Mouse (Mus musculus) spleen, postnatal 36 days (tissue): Measurements from ENCODE around the gene Snx32.

ENCODE experiments used
- DNase-seq, 2 experiments: peaks; one replicate each; pipeline ENCODE4 v3.0.0; 2022; ENCODE audit warnings: low spot score in 2 of 2, mixed read lengths in 1 of 2

The Snx32 gene

GRCm38 (mm10) chr19:5483386-5484359, 26.7 kb downstream of the Snx32 start:
- DNase-seq, result no peak

GRCm38 (mm10) chr19:5481398-5481797, 28.9 kb downstream of the Snx32 start:
- DNase-seq, result no peak

GRCm38 (mm10) chr19:5480016-5480415, 30.3 kb downstream of the Snx32 start:
- DNase-seq, result no peak

- DNase-seq, result no peak
Observed at GRCm38 (mm10) chr19:5477668-5478300, 32.6 kb downstream of the Snx32 start.

- no peak for DNase-seq
Observed at GRCm38 (mm10) chr19:5477004-5477667, 33.2 kb downstream of the Snx32 start.

GRCm38 (mm10) chr19:5475069-5475714, 35.1 kb downstream of the Snx32 start:
- DNase-seq, result no peak

- DNase-seq, result no peak
Observed at GRCm38 (mm10) chr19:5474281-5475068, 35.9 kb downstream of the Snx32 start.

- DNase-seq, result peak; percentile 46 to 66
Observed at GRCm38 (mm10) chr19:5473720-5474119, 36.6 kb downstream of the Snx32 start, which contains the start of gene Efemp2. Gene Efemp2, plus strand, starts transcription at chr19:5473954.

GRCm38 (mm10) chr19:5472857-5473256, 37.5 kb downstream of the Snx32 start:
- DNase-seq, result no peak

- no peak for DNase-seq
Observed at GRCm38 (mm10) chr19:5471846-5472245, 38.5 kb downstream of the Snx32 start.

GRCm38 (mm10) chr19:5468374-5468773, 42.0 kb downstream of the Snx32 start, which contains the start of gene Ctsw:
Gene Ctsw, minus strand, starts transcription at chr19:5468507.
- peak in 1 of 2 experiments; percentile 38 for DNase-seq

GRCm38 (mm10) chr19:5466916-5467500, 43.3 kb downstream of the Snx32 start:
- no peak for DNase-seq

- no peak for DNase-seq
Observed at GRCm38 (mm10) chr19:5465037-5465436, 45.3 kb downstream of the Snx32 start.

GRCm38 (mm10) chr19:5463791-5464562, 46.4 kb downstream of the Snx32 start:
- peak in 1 of 2 experiments; percentile 40 for DNase-seq

- no peak for DNase-seq
Observed at GRCm38 (mm10) chr19:5463212-5463611, 47.1 kb downstream of the Snx32 start.

GRCm38 (mm10) chr19:5461411-5461810, 48.9 kb downstream of the Snx32 start:
- no peak for DNase-seq

- peak; percentile 86 to 87 for DNase-seq
Observed at GRCm38 (mm10) chr19:5460465-5460911, 49.9 kb downstream of the Snx32 start, which contains the start of gene Fibp. Gene Fibp, plus strand, starts transcription at chr19:5460615.

GRCm38 (mm10) chr19:5459896-5460295, 50.4 kb downstream of the Snx32 start:
- DNase-seq, result no peak

GRCm38 (mm10) chr19:5459019-5459418, 51.3 kb downstream of the Snx32 start:
- no peak for DNase-seq
